Mouse (Mus musculus) liver (tissue): ENCODE data around the gene Efnb1.
"Not testable (repeated sequence)": the region's sequence is repeated elsewhere in the genome, so short reads cannot be mapped to it uniquely, and the experiment has no call there.

Source experiments
- DNase-seq: peaks from one replicate; pipeline ENCODE4 v3.0.0-alpha.2; 2020; ENCODE audit warnings: mixed read lengths

Efnb1 gene

DNA sequence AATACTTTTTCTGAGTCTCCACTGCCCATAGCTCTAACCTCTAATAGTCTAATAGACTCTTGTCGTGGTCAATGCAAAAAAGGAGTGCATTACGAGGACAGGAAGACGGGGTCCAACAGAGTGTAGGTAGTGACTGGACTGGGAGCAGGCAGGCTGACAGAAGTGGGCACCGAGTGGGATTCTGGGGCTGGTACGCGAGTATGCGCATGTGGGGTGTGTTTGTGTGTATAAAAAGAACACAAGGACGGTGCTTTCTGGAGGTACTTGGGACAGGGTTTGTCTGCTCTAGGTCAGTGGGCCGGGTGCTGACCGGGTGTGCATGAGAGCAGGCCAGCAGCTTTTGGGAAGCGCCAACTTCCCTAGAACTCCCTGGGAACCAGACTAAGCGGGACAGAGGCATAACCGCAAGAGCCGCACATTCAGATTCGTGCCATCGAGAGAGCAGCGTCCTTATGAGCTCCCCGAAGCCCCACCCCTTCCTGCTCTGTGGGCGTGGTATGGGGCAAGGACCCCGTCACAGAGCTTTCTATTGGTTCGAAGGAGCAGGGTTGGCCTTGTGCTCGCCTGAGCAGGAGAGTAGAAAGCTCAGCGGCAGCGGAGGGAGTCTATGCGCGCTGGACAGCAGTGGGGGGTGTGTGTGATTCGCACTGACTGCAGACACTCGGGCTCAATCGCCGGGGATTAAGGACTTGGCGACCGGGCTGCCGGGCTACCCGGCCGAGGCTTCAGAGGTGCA lies at the start of gene Efnb1:
Gene Efnb1, plus strand, starts transcription at position 608 of the 736 bp plus-strand sequence.
- peak; percentile 86 for DNase-seq

DNA sequence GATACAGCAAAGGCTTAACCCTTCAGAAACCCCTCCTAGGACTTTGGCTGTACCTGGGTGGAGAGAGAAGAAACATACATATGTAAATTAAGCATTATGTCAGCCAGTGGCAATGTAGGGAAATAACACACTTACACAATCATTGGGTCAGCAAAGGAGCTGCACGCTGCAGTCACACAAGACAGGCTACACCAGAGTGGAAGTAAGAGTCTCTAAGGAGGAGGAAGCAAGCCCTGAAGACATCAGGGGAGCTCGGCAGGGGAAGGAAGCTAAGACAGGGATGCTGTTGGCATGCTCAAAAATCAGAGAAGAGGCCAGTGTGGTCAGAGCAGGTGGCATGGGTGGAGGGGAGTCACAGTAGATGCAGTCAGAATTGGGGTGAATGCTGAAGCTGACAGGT lies 43.2 kb upstream of the Efnb1 start:
- no peak for DNase-seq

DNA sequence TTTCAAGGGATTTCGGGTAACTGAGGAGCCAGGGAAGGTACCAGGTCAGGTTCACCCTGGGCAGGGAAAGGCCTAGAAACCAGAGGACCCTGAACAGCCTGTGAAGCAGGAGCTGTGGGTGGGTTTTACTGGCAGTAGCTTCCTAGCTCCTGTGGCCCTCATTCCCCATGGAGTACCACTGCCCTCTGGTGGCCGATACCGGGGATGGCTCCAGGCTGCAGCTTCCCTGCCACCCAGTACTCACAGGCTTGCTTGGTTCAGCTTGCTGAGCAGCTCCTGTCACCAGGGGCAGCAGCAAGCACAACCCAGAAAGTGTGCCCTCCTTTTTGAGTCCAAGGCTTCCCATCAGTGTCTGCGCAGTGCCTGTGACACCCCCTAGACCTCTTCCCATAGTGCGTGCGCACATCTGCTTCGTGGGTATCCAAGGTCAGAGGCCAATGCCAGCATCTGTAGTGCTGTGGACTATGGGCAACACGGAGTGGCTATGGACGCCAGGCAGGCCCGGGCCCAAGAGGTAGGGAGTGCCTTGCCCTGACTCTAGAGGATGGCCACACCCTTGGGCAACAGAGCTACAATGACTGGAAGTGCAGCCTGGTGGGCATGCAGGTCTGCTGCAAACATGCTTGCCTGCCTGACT lies 24.7 kb upstream of the Efnb1 start:
- not testable (repeated sequence) for DNase-seq

DNA sequence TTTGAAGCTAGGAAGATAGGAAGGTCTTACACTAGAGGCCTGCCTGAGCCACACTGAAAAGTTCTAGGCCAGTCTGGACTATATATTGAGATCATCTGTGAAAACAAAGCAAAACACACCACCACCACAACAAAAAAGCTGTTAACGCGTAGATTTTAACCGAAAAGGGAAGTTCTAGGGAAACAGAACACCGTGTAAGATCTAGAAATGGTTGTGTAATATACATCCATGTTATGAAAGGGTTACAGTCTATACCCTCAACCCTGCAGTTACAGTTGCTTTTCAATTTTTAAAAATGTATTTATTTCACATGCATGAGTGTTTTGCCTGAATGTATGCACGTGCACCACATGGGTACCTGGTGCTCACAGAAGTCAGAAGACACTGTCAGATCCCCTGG lies 16.4 kb upstream of the Efnb1 start:
- no peak for DNase-seq

DNA sequence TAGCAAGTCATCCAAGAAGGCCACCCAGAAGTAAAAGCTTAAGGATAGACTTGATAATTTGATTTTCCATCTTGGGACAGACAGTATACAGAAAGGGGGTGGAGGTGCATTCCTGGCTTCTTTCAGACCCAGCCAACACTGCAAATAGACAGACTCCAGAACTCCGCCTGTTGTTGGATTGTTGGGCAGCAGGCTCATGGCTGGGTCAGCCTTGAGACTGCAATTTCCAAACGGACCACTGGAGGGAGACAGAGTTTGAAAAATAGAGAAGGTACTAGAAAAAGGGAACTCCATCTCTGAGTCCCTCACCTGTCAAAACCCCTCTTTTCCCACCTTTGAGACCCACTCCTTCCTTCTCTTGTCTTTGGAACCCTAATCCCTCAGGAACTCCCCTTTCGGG lies 5.9 kb upstream of the Efnb1 start:
- peak; percentile 52 for DNase-seq

DNA sequence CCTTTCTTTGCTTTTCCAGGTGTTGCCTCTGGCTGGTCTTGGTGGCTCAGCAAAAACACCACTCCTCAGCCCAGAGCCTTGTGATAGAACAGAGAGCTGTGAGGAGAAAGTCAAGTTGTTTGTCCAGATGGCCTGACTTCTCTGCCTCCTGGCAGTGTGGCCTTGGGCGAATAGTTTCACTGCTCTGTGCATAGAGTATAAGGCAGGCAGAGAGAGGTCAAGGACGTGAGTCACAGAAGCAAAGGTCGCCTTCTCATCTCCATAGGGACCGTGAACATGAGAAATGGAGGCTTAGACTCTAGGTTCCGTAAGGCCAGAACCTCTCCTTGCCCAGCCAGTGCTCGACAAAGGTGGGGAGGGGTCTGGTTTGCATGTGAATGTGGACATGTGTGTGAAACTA lies 3.4 kb upstream of the Efnb1 start:
- DNase-seq: no peak

DNA sequence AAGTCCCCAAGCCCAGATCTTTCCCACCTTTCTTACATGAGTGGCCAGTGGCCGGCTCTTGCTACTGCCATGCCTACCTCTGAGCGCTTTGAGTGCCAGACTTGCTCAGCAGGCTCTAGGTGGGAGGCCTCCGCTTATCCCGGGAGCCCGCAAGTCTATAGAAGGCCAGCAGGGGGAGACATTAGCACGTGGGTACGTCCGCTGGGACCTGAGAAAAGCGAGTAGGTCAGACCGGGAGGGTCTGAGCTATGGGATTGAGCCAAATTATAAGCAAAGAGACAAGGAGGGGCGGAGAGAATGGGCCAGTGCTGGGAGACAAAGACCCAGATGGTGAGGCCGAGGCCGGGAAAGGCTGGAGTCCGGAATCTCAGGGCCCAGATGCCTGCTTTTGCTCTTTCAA lies 1.0 kb upstream of the Efnb1 start:
- DNase-seq: peak; percentile 74

DNA sequence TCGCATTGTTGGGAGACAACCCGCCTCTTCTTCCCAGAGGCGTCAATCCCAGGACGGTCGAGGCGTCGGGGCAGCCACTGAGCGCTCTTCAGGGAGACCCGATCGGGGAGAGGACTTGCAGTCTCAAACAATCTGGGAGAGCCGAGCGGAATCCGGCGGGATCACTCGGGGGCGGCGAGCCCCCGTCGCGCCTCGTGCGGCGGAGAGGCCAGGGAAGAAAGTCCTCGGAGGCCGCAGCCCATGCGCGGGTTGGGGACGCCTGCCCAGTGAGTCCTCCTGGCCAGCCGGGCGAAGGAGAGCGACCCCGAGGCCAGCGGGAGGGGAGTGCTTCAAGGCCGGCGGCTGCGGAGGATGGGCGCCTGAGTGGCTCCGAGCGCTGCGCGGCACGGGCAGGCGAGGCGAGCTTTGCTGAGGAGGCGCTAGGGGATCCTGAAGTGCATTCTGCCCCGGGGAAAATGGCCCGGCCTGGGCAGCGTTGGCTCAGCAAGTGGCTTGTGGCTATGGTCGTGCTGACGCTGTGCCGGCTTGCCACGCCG lies 569 bp downstream of the Efnb1 start:
- DNase-seq: no peak

DNA sequence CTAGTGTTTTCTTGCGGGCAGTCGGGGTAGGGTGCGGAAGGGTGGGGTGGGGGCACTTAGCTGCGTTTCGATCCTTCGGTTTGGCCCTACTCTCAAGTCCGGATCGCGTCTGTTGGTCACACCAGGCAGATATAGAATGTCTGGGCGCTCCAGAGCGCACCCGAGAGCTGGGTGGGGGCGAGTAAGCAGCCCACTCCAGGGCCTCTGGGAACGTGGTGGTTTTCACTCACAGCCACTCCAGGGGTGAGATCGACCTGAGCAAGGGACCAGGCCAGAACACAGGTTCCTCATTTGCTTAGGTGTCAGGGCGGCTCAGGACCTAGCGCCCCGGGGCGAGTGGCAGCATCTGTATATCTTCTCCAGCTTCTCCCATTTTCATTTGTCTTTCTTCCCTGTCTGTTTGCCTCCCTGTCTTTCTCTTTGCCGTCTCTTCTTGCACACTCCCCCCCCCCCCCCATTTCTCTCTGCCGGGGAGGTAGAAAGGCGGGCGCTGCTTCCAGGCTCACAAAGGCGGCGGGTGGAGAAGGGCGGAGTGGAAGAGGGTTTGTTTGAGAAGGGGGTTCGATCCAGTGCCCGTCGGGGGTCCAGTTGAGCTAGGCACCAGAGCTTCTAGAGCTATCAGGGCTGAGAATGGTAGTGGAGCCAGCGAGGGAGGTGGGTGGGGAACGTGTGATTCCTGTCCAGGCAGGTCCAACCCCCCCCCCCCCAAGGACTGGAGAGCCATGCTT lies 1.4 kb downstream of the Efnb1 start:
- DNase-seq: no peak

DNA sequence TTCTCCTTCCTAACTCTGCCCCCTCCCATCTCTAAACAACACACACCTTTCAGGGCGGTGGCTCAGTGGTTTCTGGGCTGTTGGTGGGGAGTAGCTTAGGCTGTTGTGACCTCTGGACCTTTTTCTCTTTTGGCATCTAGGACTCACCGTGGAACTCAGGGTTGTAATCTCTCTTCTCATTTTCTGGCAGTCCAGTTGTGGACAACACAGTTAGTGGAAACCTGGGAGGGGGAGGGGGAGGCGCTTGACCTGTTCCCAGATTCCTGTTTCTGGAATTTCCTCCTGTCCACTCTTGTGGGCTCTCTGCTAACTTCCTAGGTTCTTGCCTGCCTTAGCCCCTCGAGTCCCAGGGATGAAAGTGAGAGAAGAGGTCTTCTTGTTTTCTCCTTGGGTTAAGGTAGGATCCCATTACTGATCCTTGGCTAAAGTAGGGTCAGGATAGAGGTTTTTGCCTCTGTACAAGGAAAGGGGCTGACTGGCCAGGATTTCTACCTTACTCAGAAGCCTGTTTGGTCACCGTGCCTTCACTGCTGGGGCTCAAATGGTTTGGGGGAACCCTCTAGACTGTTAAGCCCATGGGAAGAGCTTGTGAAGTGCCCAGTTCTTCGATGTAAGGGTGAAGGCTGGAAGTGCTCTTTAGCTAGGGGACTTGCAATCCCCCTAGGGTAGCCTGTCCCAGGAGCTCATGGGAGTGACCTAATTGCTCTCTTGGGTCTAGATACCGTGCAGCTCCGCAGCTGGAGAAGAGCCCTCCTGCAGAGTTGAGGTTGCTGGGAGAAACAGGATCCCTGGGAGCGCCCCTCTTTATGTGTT lies 2.2 kb downstream of the Efnb1 start:
- DNase-seq: no peak

DNA sequence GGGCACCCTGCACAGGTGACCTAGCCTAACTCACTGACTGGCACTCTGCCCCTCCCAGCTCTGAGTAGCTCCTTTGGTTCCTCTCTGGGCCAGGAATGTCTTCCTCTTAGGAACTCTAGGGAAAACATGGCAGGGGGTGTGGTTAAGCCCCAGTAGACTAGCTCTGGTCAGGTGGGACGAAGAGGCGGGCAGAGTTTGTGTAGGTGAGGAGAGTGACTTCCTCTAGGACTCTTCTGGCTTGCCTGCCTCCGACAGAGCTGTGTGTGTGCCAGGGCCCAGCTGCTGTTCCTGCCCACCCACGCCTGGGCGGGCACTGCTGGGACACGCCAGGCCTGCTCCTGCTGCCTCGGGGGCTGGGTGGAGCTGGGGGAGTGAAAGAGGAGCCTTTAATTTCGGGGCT lies 5.1 kb downstream of the Efnb1 start:
- no peak for DNase-seq

DNA sequence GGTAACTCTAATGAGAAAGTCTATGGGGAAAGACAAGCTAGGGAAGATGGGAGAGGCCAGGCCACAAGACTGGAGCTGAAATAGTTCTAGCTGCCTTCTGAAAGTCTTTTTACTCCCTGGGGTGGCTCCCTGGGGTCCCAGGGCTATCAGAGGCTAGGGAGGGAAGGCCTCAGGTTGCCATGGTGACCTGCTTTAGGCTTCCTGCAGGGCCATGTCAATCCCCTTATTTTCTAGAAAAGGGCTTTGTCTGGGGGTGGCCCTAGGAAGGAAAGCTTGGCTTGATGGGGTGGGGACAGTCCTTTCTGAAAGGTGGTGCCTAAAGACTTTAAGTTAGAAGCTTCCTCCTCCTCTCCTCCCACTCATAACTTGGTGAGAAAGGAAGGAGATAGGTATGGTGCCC lies 6.0 kb downstream of the Efnb1 start:
- DNase-seq: no peak

DNA sequence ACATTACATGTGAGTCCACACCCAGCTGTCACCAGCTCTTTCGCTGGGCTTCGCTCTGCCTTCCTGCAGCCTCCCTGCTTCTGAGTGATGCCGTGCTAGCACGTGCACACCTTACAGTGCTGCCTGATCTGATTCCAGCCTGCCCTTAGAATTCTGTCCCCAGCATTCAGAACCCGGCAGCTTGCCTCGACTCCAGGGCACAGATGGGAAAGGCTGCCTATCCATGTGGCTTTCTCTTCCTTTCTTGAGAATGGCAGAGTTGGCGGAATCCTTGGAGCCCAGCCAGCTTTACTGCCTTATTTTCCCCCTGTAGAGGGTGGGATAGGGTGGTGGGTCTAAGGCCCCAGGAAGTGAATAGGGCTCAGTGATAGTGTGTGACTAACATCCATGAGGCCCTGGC lies 9.6 kb downstream of the Efnb1 start:
- DNase-seq: no peak

DNA sequence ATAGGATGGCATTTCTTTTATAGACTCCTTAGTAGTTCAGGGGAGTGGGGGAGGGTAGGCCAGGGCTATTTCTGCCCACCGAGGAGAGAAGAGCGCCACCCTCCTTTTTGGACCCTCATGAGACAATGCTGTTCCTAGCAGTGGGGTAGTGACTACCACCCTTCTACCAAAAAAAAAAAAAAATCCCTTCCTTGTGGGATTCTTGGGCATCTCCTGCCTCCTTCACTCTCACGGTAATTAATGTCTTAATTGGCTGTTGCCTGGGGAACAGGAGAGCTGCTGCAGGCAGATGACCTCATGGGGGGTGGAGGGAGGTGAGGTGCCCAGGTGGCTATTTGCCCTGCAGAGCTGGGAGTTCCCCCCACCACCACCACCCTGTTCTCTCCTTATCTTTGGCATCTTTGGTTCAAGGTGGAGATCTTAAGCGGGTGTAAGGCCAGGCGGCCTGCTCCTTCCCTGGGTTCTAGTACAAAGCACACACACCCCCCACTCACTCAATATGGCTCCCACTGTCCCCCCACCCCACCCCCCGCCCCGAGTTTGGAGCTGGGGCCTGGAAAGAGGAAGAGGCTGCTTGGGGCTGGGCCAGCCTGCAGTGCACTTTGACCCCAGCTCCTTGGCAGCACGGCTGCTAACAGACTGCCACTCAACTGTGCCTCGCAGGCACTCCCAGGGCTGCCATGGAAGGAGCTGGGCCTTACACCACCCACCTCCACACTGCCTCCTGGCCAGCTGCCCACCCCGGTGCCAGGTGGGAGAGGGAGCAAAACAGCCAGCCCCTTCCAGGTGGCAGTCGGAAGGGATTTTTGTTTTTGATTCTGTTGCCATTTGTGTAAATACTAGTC lies 12.4 kb downstream of the Efnb1 start:
- DNase-seq: no peak

DNA sequence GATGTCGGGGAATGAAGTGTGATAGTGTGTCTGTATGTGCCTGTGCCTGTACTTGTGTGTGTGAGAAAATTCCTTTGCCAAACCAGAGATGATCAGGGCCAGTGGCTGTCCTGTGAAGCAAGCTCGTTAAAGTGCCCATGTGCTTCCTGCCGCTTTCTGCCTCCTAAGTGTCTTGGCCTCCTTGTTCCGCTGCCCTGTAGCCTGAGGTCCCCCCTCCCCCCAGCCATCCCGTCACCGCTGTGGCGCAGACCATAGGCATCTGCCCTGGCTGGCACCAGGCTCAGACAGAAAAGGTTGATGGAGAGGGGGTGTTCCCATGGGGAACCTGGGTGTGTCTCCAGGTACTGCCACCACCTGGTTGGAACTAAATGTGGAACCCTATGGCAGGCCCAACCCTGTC lies 13.1 kb downstream of the Efnb1 start:
- DNase-seq: no peak

DNA sequence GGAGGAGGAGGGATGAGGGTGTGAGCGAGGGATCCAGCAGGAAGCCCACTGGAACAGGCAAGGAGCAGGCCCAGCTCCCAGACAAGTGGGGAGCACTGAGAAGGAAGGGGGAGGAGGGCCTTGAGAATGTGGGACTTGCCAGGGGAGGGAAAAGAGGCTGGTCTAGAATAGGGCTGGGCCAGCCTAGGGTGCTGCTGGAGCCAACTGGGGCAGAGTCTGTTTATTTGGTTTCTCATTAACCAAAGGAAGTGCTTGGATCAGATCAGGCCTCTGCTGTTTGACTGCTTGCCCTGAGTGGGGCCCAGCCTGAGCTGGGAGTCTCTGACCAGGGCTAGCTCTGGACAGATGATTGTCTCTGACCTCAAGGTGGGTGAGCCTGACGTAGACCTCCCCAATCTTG lies 14.0 kb downstream of the Efnb1 start:
- peak; percentile 22 for DNase-seq

DNA sequence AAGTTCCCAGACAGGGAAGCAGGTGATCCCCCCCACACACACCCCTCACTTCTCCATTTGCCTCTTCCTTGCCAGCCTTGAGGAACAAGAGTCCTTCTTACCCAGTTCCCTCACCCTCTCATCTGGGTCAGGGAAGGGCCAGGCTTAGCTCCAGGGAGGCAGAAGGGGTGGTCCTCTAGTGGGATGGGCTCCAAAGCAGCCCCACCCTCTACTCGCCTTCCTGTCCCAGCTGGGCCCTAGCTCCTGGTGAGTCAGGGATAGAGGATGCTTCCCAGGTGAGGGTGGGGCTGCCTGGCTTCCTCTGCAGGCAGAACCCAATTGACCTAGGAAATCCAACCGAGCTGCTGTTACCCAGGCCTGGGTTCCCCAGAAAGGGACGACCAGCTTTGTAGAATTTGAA lies 14.8 kb downstream of the Efnb1 start:
- no peak for DNase-seq

DNA sequence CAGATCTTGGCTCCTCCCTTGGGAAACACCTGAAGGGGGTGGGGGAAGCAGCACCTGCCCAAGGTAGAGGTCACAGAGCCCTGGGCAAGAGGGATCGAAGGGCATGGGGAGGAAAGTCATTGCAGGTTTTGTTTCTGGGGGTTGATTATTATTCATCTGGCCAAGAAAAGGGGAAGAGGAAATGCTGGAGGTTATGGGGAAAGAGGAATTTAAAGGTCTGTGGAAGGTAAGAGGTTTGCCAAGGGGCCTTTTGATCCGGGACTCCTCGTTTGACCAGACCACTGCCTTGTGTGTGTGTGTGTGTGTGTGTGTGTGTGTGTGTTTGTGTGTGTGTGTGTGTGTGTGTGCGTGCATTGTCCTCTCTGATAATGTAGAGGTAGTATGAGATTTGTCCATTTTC lies 15.5 kb downstream of the Efnb1 start:
- no peak for DNase-seq

DNA sequence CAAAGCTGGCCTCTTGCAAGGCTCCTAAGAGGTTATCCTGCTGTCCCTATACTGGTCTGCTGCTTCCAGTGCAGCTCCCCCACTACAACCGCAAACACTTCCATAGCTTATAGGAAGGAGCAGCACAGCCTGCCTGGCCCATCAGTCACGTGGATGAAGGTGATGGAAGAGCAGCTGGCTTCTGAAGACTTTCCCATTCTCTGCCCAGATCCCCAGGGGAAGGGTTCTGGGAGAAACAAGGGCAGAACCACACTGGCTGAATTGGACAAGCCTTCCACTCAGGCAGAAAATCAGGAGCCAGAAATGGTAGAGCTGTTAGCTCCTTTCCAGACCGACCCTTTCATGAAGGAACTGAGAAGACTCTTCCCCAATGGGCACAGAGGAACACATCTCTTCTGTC lies 16.2 kb downstream of the Efnb1 start:
- DNase-seq: no peak

DNA sequence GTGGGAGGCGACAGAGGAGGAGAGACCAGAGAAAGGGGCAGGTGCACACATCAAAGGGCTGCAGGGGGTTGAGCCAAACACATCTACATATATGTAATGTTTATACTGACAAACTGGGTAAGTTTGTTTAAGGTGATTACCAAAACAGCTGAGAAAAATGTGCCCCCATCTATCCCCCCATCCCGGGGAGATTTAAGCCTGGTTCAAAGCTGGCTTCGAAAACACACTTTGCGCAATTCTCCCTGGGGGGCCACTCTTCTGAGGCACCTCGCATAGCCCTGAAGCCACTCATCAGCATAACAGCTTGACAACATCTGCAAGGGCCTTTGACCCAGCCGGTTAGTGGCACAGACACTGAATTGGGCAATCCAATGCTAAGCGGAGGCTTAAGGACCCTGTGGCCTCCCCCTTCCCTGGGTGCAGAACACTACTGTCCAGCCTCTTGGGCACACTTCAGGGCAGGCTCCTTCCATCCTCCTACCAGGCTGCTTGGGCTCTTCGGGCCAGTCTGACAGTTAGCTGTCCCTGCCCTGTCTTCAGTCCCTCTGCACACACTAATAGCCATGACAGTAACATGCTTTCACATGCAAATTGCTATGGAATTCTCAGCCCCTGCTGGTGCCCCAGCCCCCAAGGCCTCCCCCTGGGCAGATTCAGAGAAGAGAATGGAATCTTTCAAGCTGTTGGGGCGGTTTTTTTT lies 16.8 kb downstream of the Efnb1 start:
- no peak for DNase-seq

DNA sequence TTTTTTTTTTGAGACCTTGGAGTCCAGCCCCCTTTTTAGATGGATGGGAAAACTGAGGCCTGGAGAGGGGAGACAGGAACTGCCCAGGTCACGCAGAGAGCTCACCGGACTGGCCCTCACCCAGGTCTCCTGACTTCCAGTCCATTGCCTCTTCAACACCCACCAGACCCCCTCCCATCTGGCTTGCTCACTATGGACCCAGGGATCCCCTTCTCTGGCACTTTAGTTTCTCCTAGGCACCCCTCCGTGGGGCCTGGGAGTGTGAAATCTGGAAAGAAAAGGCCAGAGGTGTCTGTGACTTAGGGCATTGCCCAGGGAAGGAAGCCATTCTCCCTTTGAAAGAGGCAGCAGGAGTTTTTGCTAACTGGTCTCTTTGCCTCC lies 17.3 kb downstream of the Efnb1 start:
- no peak for DNase-seq
